Mouse (Mus musculus) E14TG2a.4 (cell line): Measurements from ENCODE around the gene Arfip1.

ENCODE experiments used
- CTCF ChIP-seq: conservative IDR thresholded peaks from 2 replicates; pipeline ENCODE4 v1.5.1; 2014; ENCODE audit warnings: low read length
- NANOG ChIP-seq: IDR thresholded peaks from 2 replicates; pipeline ENCODE4 v1.6.1; 2014; ENCODE audit warnings: borderline replicate concordance, low read length, mixed read lengths
- POU5F1 ChIP-seq: IDR thresholded peaks from 2 replicates; pipeline ENCODE4 v1.6.1; 2014; ENCODE audit warnings: low read length, borderline replicate concordance

DNA sequence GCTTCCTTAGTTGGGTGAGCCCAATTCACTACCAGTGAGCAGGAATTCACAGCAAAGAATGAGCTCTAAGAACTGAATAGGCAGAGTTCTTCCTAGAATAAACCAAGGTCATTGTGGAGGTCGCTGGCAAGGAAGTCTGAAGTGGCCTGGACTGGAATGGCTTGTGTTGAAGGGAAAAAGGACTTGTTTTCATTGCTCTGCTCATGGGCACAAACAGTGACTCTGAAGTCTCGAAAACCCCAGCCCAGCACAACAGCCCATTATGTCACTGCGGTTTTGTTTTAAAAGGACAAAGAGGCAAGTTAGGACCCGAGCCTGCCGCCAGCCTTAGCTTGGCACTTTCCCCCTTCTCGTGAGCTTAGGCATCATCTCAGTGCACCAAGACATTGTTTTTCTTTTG, 93.7 kb downstream of the Arfip1 start:
- TF ChIP-seq CTCF, result no peak
- no peak for TF ChIP-seq NANOG
- TF ChIP-seq POU5F1, result no peak
